In the genomic region with DNA sequence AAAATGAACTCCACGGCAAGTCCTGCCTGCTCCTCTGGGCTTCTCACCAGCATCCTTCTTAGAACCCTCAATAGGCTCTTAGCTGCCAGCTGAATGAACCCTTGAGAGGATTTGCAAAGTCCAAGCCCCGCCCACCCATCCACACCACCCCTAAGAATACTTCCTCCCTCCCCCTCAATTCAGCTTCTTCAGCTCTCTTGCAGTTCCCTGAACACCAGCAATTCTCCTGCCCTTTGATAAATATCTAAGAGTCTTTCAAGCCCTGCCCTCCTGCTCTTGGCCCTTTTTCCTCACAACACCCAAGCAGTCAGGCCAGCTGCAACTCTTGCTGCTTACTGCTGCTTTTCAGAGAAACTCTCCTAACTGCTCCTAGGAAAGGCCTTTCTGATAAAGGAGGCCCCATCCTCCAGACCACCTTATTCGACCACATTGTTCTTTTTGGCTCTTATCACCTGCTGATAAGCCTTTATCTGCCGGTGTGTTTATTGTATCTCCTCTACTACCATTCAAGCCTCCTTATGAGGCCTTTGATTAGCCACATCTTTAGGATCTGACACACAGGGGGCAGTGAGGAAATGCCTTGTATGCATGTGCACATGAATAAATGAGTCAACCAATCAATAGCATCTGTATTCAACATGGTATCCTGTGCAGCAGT, we compare ENCODE assay signal across 7 mouse cellular contexts. TPM values are rescaled to one million over a fixed set of nuclear protein-coding genes. Genes with fewer than 3 reads are reported as not detected.
DNase-seq lines count a peak whose midpoint lies in the region; ATAC-seq lines count a peak whose summit lies in the region.

No protein-coding gene starts in this region.

- H3K9me3 ChIP-seq in heart, embryonic 15.5 days (replicated peaks) = no peaks in the 10 kb centered on the region
- H3K9me3 ChIP-seq in lung, embryonic 16.5 days (ENCODE audit: control insufficient read depth, low read length) = no peaks in the 10 kb centered on the region

- no peak overlapping the region for H3K4me2 ChIP-seq in heart, embryonic 15.5 days
- H3K4me2 ChIP-seq in lung, embryonic 16.5 days (ENCODE audit: low read depth, low read length) = no peak overlapping the region

- H3K27ac ChIP-seq in heart, embryonic 15.5 days = peak overlapping the region; percentile 13; the same call in 1 of the 2 replicates
- H3K27ac ChIP-seq in lung, embryonic 16.5 days (ENCODE audit: low read length) = peak overlapping the region; percentile 84

- no peaks in the 10 kb centered on the region for H3K36me3 ChIP-seq in heart, embryonic 15.5 days
- H3K36me3 ChIP-seq in lung, embryonic 16.5 days (ENCODE audit: control insufficient read depth, insufficient read depth, low read length) = no peaks in the 10 kb centered on the region

- WGBS in heart, embryonic 15.5 days = 12% methylated on average over 4 of the region's 4 CpGs
- WGBS in lung, embryonic 16.5 days = 7% methylated on average over 4 of the region's 4 CpGs

- H3K27me3 ChIP-seq in heart, embryonic 15.5 days = no peaks in the 10 kb centered on the region
- H3K27me3 ChIP-seq in lung, embryonic 16.5 days (ENCODE audit: control insufficient read depth, insufficient read depth, low read depth, low read length) = no peaks in the 10 kb centered on the region

- peak; percentile 38 for DNase-seq in ES-CJ7 (ENCODE audit: low read depth, low spot score)
- DNase-seq in NIH3T3 (ENCODE audit: low read depth) = peak; percentile 15
- no peak for DNase-seq in adrenal gland, adult 18-20 months (ENCODE audit: low spot score in 2 of 2)

- H3K4me3 ChIP-seq in heart, embryonic 15.5 days = no peak overlapping the region
- no peak overlapping the region for H3K4me3 ChIP-seq in lung, embryonic 16.5 days (ENCODE audit: low read length)

- no peak for ATAC-seq in heart, embryonic 15.5 days (replicated peaks; ENCODE audit: insufficient number of reproducible peaks, insufficient read depth, low FRiP score, low read depth)
- peak; percentile 86 for ATAC-seq in lung, embryonic 16.5 days (ENCODE audit: low read depth)
- ATAC-seq in frontal cortex, adult (ENCODE audit: low TSS enrichment) = no peak
- ATAC-seq in megakaryocyte-erythroid progenitor cell, adult 5-6 weeks (replicated peaks; ENCODE audit: low FRiP score, low TSS enrichment, poor library complexity, severe bottlenecking) = no peak

- no peak overlapping the region for H3K9ac ChIP-seq in heart, embryonic 15.5 days
- H3K9ac ChIP-seq in lung, embryonic 16.5 days (ENCODE audit: low read length) = no peak overlapping the region

- H3K4me1 ChIP-seq in heart, embryonic 15.5 days (replicated peaks) = peaks cover 56% of the 10 kb centered on the region
- peaks cover 15% of the 10 kb centered on the region for H3K4me1 ChIP-seq in lung, embryonic 16.5 days (replicated peaks; ENCODE audit: control insufficient read depth, insufficient read depth, low read length)

RNA-seq across cellular contexts. Expression of a gene that starts 21.3 kb away (rescaled TPM):
- polyA plus RNA-seq in heart, embryonic 15.5 days (2015; fragmentation: Nextera tagmentation; extraction: Ambion mirVana) = 31.3 and 32.7 TPM in 2 replicates
- polyA plus RNA-seq in lung, embryonic 16.5 days (2015; fragmentation: Nextera tagmentation; extraction: Ambion mirVana) = 21.4 and 21.8 TPM in 2 replicates
- 100 to 1,000 TPM in 1 of 2 experiments, 10 to 100 TPM in 1; 92.4 to 105 TPM for total RNA-seq in adrenal gland, adult 18-20 months (2021)
- total RNA-seq in megakaryocyte-erythroid progenitor cell, adult 5-6 weeks (2014; fragmentation: Nextera tagmentation) = not detected in 2 replicates
- total RNA-seq in megakaryocyte-erythroid progenitor cell, adult 5-6 weeks (2017) = not detected in 2 replicates

Comparison
In these comparisons a context has a peak if more than half of its experiments do, and no peak if none do; other contexts are left out.
1. DNase-seq: peak in ES-CJ7 (single experiment) and NIH3T3 (single experiment); none in adrenal gland, adult 18-20 months (0 of 2).
2. RNA of a gene that starts 21.3 kb away (total RNA-seq): 92.4 to 105 TPM in adrenal gland, adult 18-20 months; not detected in megakaryocyte-erythroid progenitor cell, adult 5-6 weeks; every median in the first group is over 10 times any median in the second.